Mouse (Mus musculus) ovary, adult 18-20 months (tissue): ENCODE results near the gene Dolpp1.

ENCODE experiments used
- DNase-seq: peaks from one replicate; pipeline ENCODE4 v3.0.0; 2022; ENCODE audit warnings: low spot score, mixed read lengths

Dolpp1 gene

GRCm38 (mm10) chr2:30379307-30379706 is 12.7 kb upstream of the Dolpp1 start:
- no peak for DNase-seq

GRCm38 (mm10) chr2:30380564-30381376 is 11.3 kb upstream of the Dolpp1 start:
- no peak for DNase-seq

- no peak for DNase-seq
Observed at GRCm38 (mm10) chr2:30381377-30381725, 10.7 kb upstream of the Dolpp1 start.

DNA sequence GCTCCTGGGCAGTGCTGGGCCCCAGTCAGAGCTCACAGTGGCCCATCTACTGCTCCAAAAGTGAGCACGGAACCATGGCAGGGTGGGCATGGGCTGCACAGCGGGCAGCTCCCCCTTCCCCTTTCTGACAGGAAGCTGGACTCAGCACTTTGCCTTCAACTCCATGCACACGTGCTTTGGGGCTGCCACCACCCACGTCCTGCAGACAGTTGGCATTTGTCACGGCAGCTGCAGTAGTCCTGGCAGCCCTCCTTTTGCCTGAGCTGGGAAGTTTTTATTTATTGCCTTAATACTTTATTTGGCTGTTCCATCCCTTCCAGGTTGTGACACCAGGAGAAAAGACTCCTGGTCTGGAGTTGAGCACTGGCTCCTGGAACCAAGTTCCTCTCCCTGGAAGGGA is 7.2 kb upstream of the Dolpp1 start:
- no peak for DNase-seq

DNA sequence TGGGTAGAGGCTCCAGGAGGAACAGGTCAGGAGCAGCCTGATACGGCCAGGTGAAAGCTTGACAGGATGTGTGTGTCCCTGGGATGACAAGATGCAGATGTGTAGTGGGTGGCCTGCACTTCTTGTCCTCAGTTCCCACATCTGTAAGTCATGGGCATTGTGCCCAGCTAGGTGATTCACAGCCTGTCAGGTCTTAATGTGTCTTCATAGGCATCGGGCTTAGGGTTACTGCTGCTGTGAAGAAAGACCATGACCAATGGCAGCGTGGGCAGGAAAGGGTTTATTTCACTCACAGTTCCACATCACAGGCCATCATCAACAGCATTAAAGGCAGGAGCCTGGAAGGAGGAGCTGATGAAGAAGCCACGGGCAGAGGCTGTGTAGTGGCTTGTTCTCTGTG is 6.5 kb upstream of the Dolpp1 start:
- DNase-seq, result no peak

DNA sequence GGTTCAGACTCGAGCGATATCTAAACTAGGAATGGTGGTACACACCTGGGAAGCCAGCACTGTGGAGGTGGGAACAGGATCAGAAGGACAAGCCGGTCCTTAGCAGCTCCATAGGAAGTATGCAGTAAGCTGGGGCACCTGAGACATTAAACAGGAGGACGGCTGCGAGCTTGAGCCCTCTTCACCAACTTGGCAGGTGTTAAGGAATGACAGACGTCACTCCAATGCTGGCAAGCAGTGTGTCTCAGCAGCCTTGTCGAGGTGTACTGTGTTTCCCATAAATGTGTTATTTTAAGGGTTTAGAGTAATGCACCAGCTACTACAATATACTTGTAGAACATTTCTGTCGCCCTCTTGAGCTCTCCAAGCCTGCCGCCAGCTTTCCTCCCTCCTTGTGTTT is 5.1 kb upstream of the Dolpp1 start:
- DNase-seq, result no peak

DNA sequence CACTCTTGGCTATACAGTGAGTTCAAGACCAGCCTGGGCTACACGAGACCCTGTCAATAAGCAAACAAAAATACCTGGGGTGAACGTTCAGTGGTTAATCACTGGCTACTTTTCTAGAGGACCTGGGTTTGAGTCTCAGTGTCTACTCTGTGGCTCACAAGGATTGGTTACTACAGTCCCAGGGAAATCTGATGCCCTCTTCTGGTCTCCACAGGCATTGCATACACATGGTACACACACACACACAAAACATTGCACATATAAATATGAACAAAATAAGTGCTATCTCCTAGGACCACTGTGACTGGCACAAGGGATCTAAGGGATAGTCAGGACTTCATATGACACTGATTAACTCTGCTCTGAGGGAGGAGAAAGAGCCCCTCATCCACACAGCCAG is 3.1 kb upstream of the Dolpp1 start:
- no peak for DNase-seq

DNA sequence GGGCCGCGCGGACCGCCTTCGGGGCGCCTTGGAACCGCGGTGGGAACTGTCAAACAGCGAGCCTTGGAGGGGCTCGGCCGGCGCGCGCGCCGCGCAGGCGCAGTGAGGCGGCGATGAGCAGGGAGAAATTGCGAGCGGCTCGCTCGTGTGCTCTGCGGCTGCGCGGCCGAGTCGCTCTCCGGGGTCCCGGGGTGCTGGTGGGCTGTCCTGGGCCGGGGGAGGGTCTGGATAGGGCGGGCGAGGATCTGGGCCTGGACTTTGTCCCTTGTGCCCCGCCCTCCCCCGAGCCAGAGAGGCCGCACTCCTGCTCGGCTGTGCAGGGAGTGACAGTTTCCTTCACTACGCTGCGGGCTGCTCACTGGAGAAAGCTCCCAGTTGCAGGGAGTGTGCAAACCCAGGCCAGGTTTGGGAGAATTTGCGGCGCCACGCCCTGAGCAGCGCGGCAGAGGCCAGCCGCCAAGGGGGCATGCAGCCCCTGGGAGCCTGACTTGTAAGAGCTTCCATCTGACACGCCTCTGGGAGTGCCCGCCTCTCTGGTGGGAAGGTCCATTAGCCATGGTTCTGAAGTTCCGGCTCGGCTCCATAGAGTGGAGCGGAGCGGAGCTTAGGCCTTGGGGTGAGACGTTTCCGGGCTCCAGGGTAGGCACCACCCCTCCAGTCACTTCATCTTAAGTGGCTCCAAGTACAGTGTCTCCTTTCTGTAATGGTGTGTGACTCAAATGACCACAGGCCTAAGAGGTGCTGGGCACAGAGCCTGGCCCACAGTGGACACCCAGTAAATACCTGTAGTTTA is 719 bp downstream of the Dolpp1 start:
- peak; percentile 63 for DNase-seq

- DNase-seq, result no peak
Observed at GRCm38 (mm10) chr2:30393370-30393656, 1.3 kb downstream of the Dolpp1 start.

DNA sequence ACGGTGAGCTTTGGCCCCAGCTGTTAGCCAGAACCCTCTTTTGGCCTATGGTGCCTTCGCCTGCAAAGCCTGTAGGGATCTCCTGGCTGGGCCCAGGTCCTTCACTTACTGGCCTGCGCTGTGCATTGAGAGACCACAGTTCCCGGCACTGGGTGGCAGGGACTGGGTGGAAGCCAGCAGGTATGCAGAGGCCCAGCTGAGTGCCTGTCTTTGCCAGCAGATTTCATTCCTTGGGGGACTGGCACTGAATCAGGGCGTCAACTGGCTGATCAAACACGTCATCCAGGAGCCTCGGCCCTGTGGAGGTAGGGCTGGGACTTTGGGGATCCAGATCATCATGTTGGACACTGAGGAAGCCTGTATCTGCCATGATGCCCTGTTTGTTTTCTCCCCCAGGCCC is 3.7 kb downstream of the Dolpp1 start:
- no peak for DNase-seq

- no peak for DNase-seq
Observed at GRCm38 (mm10) chr2:30396246-30396645, 4.2 kb downstream of the Dolpp1 start.

DNA sequence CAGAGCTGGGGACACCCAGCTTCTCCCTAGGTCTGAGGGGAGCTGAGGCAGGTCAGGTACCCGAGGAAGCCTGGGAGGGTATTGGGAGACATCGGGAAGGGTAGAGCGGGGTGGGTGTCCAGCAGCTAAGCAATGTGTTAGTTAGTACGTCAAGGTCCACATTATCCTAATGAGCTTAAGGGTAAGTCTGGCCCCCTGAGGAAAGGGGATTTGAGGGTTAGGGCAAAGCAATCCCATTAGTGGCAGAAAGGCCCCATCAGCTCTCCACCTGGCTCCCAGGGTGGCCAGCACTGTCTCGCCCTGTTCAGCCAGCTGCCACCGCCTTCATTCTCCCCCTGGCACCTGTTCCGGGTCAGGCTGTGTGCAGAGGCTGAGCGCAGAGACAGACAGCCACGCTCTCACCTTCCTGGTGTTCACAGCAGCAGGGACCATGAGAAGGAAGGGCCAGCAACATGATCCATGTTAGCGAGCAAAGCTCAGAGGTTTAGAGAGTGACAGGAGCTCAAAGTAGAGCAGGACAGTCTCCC is 6.0 kb downstream of the Dolpp1 start:
- no peak for DNase-seq

DNA sequence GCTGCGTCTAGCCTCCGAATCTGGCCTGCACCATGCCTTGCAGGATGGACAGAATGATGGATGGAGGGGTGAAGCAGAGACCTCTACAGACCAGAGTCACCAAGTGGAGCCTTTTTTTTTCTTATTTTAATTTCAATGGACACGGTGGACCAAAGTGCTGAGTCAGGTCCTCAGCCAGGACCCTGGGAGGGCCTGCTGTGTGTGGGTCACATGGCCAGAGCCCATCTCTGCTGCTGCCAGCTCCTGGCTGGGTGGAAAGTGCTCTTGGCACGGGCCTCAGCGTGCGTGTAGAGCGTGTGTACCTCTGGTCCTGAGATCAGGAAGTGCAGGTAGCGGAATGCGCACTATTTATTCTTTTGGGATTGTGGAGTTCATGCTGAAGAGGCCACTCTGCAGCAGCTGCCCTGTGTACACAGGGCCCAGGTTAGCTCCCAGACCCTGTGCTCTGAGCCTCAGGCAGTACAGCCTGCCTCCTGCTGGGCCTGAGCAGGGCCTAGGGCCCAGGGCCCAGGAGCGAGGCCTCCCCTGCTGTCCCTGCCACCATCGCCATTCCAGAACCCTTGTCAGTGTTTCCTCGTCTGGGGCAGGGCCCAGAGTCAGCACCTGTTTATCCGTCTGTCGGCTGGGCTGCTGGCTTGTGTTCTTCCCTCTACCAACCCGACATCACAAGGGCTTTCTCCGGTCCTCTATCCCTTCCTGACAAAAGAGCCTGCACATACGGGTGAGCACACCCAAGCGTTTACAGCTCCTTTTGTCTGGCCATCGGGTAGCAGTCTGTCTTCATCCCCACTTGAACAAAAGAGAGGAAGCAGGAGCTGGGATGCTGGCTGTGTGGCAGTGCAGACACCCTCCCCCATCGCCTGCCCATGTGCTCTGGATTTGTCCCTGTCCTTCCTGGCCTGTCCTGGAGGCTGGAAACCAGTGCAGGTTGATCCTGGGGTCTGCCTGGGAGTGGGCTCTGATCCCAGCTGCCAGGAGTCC is 7.4 kb downstream of the Dolpp1 start:
- DNase-seq, result no peak

DNA sequence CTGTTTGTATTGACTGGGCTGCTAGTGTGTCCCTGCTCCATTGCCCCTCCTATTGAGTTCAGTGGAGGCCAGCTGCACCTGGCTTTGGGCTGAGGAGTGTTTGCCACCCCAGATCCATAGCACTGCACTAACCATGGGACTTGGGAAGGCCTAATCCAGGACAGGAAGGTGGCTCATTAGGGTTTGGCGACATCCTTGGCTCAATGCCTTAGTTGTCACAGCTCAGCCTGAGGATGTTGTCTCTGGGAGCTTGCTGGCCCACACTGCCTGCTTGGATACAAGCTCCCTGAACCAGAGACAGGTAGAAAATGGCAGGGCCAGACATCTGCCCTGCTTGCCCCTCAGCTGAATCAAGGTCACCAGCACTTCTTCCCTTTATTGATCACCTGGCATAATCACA is 9.5 kb downstream of the Dolpp1 start:
- no peak for DNase-seq

DNA sequence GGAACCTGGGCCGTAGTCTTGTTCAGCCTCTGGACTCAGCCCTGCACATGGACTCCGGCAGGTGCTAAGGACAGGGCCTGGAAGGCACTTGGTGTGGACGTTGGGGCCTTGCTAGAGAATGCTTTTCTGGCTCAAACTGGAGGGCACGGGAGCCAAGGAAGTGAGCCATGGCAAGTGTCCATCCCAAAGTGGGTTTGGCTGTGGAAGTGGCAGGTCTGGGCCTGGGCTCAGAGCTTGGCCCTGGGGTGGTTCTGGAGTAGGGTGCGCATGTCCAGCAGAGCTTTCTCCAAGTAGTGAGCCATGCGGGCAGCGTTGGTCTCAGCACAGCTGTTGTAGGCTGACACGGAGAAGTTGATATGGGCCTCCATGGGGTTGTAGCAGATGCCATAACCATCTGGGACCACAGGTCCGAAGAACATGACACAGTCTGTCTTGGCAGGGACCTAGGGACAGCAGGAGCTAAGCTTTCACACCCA is 10.3 kb downstream of the Dolpp1 start:
- DNase-seq, result no peak

DNA sequence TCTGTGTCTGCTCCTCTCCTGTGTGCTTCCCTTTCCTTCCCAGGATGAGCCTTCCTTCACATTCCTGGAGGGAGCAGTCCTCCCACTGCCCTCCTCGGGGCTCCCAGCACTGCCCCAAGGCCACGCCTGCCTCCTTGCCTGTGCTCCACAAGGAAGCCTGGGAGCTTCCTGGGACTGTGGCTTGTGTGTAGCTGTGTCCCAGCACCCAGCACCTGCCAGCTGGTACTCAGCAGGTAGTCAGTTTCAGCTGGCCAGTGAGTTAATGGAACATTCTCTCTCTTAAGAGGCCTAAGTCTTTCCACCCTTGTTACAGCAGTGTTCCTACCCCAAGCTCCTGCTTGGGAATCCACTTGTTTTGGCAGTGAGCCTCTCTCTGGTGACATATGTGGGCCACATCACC is 10.8 kb downstream of the Dolpp1 start:
- DNase-seq, result no peak

- DNase-seq, result no peak
Observed at GRCm38 (mm10) chr2:30403870-30404269, 11.8 kb downstream of the Dolpp1 start.

GRCm38 (mm10) chr2:30407221-30407620 is 15.2 kb downstream of the Dolpp1 start:
- DNase-seq, result no peak

DNA sequence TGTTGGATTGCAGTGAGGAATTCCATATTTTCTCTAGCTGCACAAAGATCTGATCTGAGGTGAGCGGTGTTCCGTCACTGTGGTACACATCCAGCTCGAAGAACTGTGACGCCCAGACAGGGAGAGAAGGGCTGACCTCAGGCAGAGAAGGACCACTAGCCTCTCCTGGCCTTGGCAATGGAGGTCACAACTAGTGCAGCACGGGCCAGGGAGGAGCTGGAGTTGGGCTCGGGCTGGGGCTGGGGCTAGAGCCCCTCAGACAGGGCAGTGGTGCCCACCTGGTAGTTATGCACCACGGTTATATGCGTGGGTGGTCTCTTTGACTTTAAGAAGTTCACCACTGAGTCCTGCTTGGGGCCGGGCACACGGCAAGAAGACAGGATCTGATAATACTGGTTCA is 15.7 kb downstream of the Dolpp1 start:
- DNase-seq, result no peak

- DNase-seq, result no peak
Observed at GRCm38 (mm10) chr2:30408452-30409100, 16.5 kb downstream of the Dolpp1 start.

GRCm38 (mm10) chr2:30409454-30410176 is 17.6 kb downstream of the Dolpp1 start:
- DNase-seq, result no peak
